Mouse (Mus musculus) MN1 (cell line): Measurements from ENCODE around the gene Obscn.

Source experiments
- DNase-seq: peaks from one replicate; pipeline ENCODE4 v3.0.0-alpha.2; 2016; ENCODE audit warnings: low spot score

The Obscn gene

GRCm38 (mm10) chr11:59058025-59058424 lies 78.2 kb downstream of the Obscn start:
- no peak for DNase-seq

GRCm38 (mm10) chr11:59051031-59051430 lies 85.2 kb downstream of the Obscn start:
- no peak for DNase-seq

GRCm38 (mm10) chr11:59044703-59045330 lies 91.4 kb downstream of the Obscn start:
- no peak for DNase-seq

- no peak for DNase-seq
Observed at GRCm38 (mm10) chr11:59029003-59029402, 107.2 kb downstream of the Obscn start.

- DNase-seq: no peak
Observed at GRCm38 (mm10) chr11:59026411-59026810, 109.8 kb downstream of the Obscn start.

GRCm38 (mm10) chr11:59015052-59015451 lies 121.2 kb downstream of the Obscn start:
- DNase-seq: peak; percentile 29

GRCm38 (mm10) chr11:59002327-59003079 lies 133.7 kb downstream of the Obscn start:
- DNase-seq: no peak

- DNase-seq: no peak
Observed at GRCm38 (mm10) chr11:59000635-59001034, 135.6 kb downstream of the Obscn start.

GRCm38 (mm10) chr11:58999830-59000229 lies 136.4 kb downstream of the Obscn start:
- no peak for DNase-seq

- peak; percentile 22 for DNase-seq
Observed at GRCm38 (mm10) chr11:58999158-58999557, 137.0 kb downstream of the Obscn start.

- DNase-seq: no peak
Observed at GRCm38 (mm10) chr11:58997541-58997940, 138.7 kb downstream of the Obscn start.

- no peak for DNase-seq
Observed at GRCm38 (mm10) chr11:58995807-58996370, 140.3 kb downstream of the Obscn start.

GRCm38 (mm10) chr11:58995061-58995806 lies 141.0 kb downstream of the Obscn start:
- DNase-seq: no peak

- DNase-seq: no peak
Observed at GRCm38 (mm10) chr11:58994337-58994826, 141.8 kb downstream of the Obscn start.

GRCm38 (mm10) chr11:58993091-58993670 lies 143.0 kb downstream of the Obscn start:
- no peak for DNase-seq

- DNase-seq: no peak
Observed at GRCm38 (mm10) chr11:58991911-58992310, 144.3 kb downstream of the Obscn start.

GRCm38 (mm10) chr11:58990794-58991193 lies 145.4 kb downstream of the Obscn start:
- peak; percentile 35 for DNase-seq

GRCm38 (mm10) chr11:58990141-58990540 lies 146.1 kb downstream of the Obscn start:
- DNase-seq: no peak

GRCm38 (mm10) chr11:58989166-58989565 lies 147.0 kb downstream of the Obscn start:
- DNase-seq: no peak

GRCm38 (mm10) chr11:58985299-58985917 lies 150.8 kb downstream of the Obscn start:
- DNase-seq: peak; percentile 40

GRCm38 (mm10) chr11:58984657-58985056 lies 151.5 kb downstream of the Obscn start:
- DNase-seq: no peak
